Mouse (Mus musculus): ENCODE data around the gene Usp47. TPM values are rescaled to one million over a fixed set of nuclear protein-coding genes. Genes with fewer than 3 reads are reported as not detected.
A peak's percentile ranks its signal among the peaks of the same experiment; 100 is the strongest.

Gene Usp47
- polyA plus RNA-seq, 1 experiment from 2014 or later: 80.1 TPM

DNA sequence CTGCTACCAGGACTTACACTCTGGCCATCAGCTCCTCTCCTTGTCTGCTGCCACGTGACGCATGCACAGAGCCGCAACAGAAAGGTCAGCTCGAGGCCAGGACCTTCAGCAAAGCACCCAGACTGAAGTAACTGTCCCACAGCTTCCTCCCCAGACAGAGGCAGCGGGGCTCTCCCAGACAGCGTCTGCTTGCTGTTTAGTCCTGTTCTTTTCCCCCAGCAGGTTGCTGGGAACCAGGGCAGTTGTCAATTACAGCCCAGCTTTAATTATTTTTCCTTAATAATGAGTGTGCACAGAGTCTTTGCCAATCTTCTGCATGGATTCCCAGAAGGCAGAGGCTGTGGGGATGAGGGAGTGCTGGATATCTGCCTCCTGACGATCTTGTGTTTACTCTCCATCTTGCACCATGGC is 119.8 kb downstream of the Usp47 start:
- 46% methylated on average over 7 of the region's 7 CpGs for WGBS
- no peak overlapping the region for H3K4me3 ChIP-seq
- no peaks in the 10 kb centered on the region for H3K27me3 ChIP-seq
- no peaks in the 10 kb centered on the region for H3K36me3 ChIP-seq
- no peak for ATAC-seq (ENCODE audit: low FRiP score, low read depth)
- H3K9ac ChIP-seq: no peak overlapping the region
- H3K27ac ChIP-seq: no peak overlapping the region
- H3K4me1 ChIP-seq: peaks cover 54% of the 10 kb centered on the region
- H3K4me2 ChIP-seq (replicated peaks): no peak overlapping the region
- no peaks in the 10 kb centered on the region for H3K9me3 ChIP-seq

DNA sequence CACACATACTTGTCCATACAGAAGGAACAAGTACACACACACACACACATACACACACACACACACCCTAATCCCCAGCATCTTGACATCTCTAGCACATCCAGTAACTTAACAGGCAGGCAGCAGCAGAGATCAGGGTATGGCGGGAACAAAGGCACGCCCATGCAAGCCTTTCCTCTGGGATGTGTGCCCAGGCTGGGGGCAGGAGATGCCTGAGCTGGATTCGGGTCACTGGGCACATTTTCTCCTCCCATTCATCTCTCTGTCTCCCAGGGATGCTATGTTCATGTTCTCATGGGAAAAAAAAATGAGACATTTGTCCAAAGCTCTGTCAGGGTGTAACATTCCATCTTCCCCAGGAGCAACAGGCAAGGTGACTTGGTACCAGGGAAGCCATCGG is 120.7 kb downstream of the Usp47 start:
- no peak for ATAC-seq (ENCODE audit: low FRiP score, low read depth)
- no peak overlapping the region for H3K4me2 ChIP-seq (replicated peaks)
- H3K36me3 ChIP-seq: no peaks in the 10 kb centered on the region
- no peak overlapping the region for H3K4me3 ChIP-seq
- no peaks in the 10 kb centered on the region for H3K9me3 ChIP-seq
- peak overlapping the region; percentile 78; the same call in 1 of the 2 replicates for H3K27ac ChIP-seq
- H3K4me1 ChIP-seq: peaks cover 54% of the 10 kb centered on the region
- 78% methylated on average over 4 of the region's 4 CpGs for WGBS
- H3K9ac ChIP-seq: no peak overlapping the region
- H3K27me3 ChIP-seq: no peaks in the 10 kb centered on the region

DNA sequence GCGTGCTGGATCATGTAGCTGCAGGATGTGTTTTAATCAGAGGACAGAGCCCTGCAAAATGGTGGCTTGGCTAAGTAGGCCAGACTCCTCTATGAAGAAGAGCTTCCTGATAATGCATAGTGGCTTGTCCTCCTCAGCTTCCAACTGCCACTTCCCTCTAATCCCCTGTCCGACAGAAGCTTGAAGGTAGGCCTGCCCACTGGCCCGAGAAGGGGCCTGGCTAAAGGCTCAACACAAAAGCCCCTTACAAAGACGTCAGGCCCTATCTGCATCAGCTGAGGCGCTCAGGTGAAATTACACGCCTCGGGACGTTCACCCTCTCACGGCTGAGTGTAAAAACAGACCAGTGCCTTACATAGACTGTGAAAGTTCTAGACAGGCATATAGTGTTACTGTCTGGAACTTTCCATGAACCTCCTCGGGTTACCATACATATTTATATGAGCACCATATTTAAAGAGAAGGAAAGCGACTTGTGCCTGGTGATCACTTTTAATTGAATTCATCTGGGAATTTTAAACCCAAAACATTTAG is 121.4 kb downstream of the Usp47 start:
- Histone ChIP-seq H3K4me1 (peaks cover 53% of the 10 kb centered on the region), H3K27me3 (no peaks in the 10 kb centered on the region), H3K4me3 (no peak overlapping the region), H3K36me3 (no peaks in the 10 kb centered on the region), H3K9me3 (no peaks in the 10 kb centered on the region), H3K9ac (no peak overlapping the region), H3K4me2 (replicated peaks) (no peak overlapping the region), H3K27ac (peak overlapping the region; percentile 78)
- 20% methylated on average over 11 of the region's 11 CpGs for WGBS
- peak; percentile 81 for ATAC-seq (ENCODE audit: low FRiP score, low read depth)

DNA sequence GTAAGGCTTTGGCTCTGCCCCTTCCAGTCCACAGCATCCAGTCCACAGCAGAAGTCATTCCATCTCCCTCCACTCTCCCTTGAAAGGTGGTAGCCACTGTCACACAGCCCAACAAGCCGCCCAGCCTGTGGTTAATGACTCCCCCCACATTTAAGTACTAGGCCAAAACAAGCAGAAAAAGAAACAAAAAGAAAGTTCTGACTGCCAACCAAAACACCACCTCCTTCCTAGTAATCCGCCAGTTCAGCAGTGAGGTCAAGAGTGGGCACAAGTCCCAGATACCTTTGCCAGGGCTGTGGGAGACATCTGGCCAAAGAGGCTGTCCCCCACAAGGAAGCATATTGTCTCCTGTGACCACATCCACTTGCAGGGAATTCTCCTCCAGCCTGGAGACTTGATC is 124.7 kb downstream of the Usp47 start:
- WGBS: 52% methylated on average over 2 of the region's 2 CpGs
- Histone ChIP-seq H3K4me3 (no peak overlapping the region), H3K27ac (no peak overlapping the region), H3K4me2 (replicated peaks) (no peak overlapping the region), H3K27me3 (no peaks in the 10 kb centered on the region), H3K9me3 (no peaks in the 10 kb centered on the region), H3K4me1 (peaks cover 47% of the 10 kb centered on the region), H3K9ac (no peak overlapping the region), H3K36me3 (peaks cover 6% of the 10 kb centered on the region)
- ATAC-seq (ENCODE audit: low FRiP score, low read depth): 0 out of 2 replicates have a peak, but pooled peaks have one; percentile 29

DNA sequence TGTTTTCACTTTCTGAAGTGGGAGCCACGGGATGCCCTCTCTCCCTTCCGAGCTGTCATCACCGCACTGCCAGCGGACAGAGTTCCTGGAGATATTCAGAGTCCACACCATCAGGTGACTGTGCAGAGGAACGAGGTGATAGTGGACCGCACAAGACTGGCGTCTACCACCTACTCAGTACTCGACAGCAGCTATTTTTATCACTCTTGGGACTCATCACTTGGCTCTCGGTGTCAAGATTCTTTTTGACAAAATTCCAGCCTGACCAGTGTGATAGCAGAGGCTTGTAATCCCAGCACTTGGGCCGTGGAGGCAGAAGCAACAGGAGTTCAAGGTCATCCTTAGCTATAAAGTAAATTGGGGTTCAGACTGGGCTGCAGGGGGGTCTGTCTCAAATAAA is 125.8 kb downstream of the Usp47 start:
- no peak for ATAC-seq (ENCODE audit: low FRiP score, low read depth)
- no peaks in the 10 kb centered on the region for H3K27me3 ChIP-seq
- peaks cover 6% of the 10 kb centered on the region for H3K36me3 ChIP-seq
- WGBS: 90% methylated on average over 10 of the region's 10 CpGs
- H3K9ac ChIP-seq: no peak overlapping the region
- H3K4me3 ChIP-seq: no peak overlapping the region
- H3K27ac ChIP-seq: no peak overlapping the region
- H3K4me1 ChIP-seq: peaks cover 45% of the 10 kb centered on the region
- no peaks in the 10 kb centered on the region for H3K9me3 ChIP-seq
- no peak overlapping the region for H3K4me2 ChIP-seq (replicated peaks)

DNA sequence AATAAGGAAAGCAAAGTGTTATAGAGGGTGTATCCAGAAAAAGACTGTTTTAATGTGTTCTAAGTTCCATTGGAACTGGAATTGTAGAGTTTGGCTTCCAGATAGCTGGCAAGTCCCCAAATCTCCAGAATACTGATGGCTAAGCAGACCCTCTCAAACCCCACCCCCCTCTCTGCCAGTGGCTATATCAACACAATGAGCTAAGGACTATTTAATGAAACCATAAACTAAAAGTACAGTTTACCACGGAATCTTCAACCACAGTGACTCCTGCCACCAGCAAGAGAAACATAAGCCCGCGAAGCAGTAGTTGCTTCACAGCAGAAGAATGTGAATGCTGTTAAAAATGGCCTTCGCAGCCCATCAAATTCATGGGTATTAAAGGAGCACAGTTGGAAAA is 131.1 kb downstream of the Usp47 start:
- WGBS: 42% methylated on average over 4 of the region's 4 CpGs
- Histone ChIP-seq H3K4me3 (no peak overlapping the region), H3K27ac (peak overlapping the region; percentile 23; the same call in 1 of the 2 replicates), H3K9ac (no peak overlapping the region), H3K9me3 (no peaks in the 10 kb centered on the region), H3K4me1 (peaks cover 51% of the 10 kb centered on the region), H3K27me3 (peaks cover 11% of the 10 kb centered on the region), H3K36me3 (peaks cover 6% of the 10 kb centered on the region), H3K4me2 (replicated peaks) (0 out of 2 replicates have a peak overlapping the region, but pooled peaks have one; percentile 35)
- ATAC-seq (ENCODE audit: low FRiP score, low read depth): peak; percentile 48; the same call in 1 of the 2 replicates

DNA sequence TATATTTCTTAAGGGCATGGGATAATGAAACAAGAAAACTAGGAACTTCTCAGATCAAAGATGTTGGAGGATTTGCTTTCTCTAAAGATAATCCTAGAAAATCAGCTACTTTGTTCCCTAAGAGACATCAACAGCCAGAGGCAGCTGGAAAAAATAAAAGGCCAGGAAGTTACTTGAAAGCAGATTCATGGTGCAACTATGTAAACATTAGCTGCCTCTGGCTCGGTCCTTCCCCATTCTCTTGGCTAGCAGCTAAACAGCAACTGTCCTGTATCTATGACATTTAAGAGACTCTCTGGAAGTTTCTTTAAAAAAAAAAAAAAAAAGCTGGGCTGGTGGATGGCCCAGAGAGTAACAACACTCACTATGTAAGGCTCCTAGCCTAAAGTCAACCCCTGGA is 131.9 kb downstream of the Usp47 start:
- WGBS: 4% methylated on average over 1 of the region's 1 CpGs
- Histone ChIP-seq H3K4me1 (peaks cover 51% of the 10 kb centered on the region), H3K4me2 (replicated peaks) (peak overlapping the region; percentile 35), H3K9ac (no peak overlapping the region), H3K27ac (no peak overlapping the region; the same call in 1 of the 2 replicates), H3K27me3 (peaks cover 11% of the 10 kb centered on the region), H3K4me3 (no peak overlapping the region), H3K36me3 (peaks cover 3% of the 10 kb centered on the region), H3K9me3 (no peaks in the 10 kb centered on the region)
- no peak for ATAC-seq (ENCODE audit: low FRiP score, low read depth)

DNA sequence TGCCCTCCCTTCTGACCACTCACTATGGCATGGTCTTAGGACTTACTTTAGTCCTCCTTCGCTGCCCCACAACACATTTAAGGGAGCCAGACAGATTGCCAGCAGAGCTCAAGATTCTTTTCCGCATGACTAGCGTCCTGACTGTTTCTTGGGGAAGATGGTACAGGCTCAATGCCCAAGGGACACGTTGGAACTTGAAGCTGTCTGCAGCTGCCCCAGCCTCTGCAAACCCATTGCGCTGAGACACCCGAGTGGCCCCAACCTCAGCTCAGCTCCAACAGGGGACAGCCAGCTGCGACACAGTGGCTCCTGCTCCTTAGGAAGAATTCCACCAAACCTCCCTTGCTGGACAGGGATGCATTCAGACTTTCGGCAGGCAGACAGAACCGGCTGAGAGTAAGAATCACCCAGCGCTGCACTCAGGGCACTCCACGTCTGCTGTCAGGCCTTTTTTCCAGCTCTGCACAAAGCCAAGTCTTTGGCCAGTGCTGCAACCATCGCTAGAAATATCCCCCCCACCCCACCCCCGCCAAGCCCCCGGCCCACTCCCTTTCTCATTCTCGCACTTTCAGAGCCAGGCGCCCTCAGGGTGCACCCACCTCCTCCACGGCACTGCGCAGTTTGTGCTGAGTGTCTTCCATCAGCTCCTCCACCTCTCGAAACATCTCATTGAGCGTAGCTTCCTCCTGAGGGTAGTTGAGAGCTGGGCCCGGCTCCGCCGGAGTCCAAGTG is 134.4 kb downstream of the Usp47 start:
- Histone ChIP-seq H3K4me1 (peaks cover 51% of the 10 kb centered on the region), H3K9me3 (no peaks in the 10 kb centered on the region), H3K4me2 (replicated peaks) (peak overlapping the region; percentile 72), H3K9ac (peak overlapping the region; percentile 75), H3K27me3 (peaks cover 11% of the 10 kb centered on the region), H3K4me3 (peak overlapping the region; percentile 63), H3K27ac (no peak overlapping the region; the same call in 1 of the 2 replicates), H3K36me3 (no peaks in the 10 kb centered on the region)
- WGBS: 14% methylated on average over 23 of the region's 23 CpGs
- 0 out of 2 replicates have a peak, but pooled peaks have one; percentile 12 for ATAC-seq (ENCODE audit: low FRiP score, low read depth)

DNA sequence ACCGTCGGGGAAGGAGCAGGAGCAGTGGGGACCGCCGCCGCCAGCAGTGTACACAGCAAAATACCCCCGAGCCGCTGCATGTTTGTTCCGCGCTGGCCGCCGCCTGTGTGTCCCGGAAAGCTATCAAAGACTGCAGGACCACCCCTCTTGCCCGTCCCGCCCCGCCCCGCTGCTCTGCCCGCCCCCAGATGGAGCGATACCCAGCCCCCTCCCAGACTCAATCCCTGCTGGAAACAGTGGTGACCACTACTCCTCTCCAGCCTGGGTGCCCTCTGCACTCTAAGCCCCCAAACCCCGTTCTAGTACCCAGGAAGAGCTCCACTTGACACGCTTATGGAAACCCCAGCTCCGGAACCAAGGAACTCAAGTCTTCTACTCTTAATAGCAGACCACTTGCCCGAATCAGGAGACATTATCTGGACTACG is 135.0 kb downstream of the Usp47 start:
- Histone ChIP-seq H3K9ac (peak overlapping the region; percentile 75), H3K27ac (no peak overlapping the region; the same call in 1 of the 2 replicates), H3K36me3 (no peaks in the 10 kb centered on the region), H3K9me3 (no peaks in the 10 kb centered on the region), H3K27me3 (peaks cover 11% of the 10 kb centered on the region), H3K4me1 (peaks cover 50% of the 10 kb centered on the region), H3K4me3 (peak overlapping the region; percentile 63), H3K4me2 (replicated peaks) (peak overlapping the region; percentile 72)
- ATAC-seq (ENCODE audit: low FRiP score, low read depth): 0 out of 2 replicates have a peak, but pooled peaks have one; percentile 7
- WGBS: under 1% methylated on average over 23 of the region's 23 CpGs

DNA sequence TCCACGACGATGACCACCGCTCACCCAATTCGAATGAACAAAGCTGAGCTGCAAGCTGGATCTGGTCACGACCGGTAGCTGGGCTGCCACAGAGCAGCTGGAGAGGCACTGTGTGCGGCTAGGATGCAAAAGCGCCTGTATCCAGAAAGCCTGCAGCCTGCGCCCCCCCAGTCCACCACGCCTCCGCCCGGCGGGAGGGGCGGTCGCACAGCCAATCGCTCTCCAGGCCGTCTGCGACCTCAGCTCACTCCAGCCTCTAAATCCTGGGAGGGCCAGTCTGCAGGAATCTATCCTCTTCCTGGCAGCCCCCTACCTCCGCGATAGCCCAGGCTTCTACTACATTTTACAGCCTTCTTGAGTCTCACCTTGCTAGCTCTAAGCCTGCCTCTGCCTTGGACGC is 135.6 kb downstream of the Usp47 start, which contains the start of gene Dkk3:
TSS of gene Dkk3 (minus strand) at position 116 of the 400 bp plus-strand sequence.
- peaks cover 11% of the 10 kb centered on the region for H3K27me3 ChIP-seq
- ATAC-seq (ENCODE audit: low FRiP score, low read depth): peak; percentile 48; the same call in 1 of the 2 replicates
- no peaks in the 10 kb centered on the region for H3K36me3 ChIP-seq
- H3K9ac ChIP-seq: peak within 1 kb of the TSS; percentile 75
- H3K4me3 ChIP-seq: peak within 1 kb of the TSS; percentile 63
- WGBS: 1% methylated on average over 19 of the region's 21 CpGs
- peak within 1 kb of the TSS; percentile 4; the same call in 1 of the 2 replicates for H3K27ac ChIP-seq
- peak within 1 kb of the TSS; percentile 72 for H3K4me2 ChIP-seq (replicated peaks)
- H3K4me1 ChIP-seq: peaks cover 44% of the 10 kb centered on the region
- H3K9me3 ChIP-seq: no peaks in the 10 kb centered on the region

DNA sequence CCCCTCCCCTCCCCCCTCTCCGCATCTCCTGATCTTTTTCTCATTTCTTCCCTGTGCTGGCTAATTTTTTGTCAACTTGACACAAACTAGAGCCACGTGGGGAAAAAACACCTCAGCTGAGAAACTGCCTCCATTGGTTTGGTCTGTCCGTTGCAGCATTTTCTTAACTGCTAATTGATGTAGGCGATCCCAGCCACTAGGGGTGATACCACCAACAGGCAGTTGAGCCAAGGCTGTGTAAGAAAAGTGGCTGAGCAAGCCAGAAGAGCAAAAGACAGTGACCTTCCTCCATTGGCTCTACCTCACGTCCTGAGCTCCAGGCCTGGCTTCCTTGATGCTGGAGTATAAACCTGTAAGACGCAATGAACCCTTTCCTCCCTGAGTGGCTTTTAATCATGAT is 136.5 kb downstream of the Usp47 start:
- no peak for ATAC-seq (ENCODE audit: low FRiP score, low read depth)

More for the DNA sequence above, 136.5 kb downstream of the Usp47 start:
- WGBS: 31% methylated on average over 5 of the region's 6 CpGs
- Histone ChIP-seq H3K27me3 (peaks cover 11% of the 10 kb centered on the region), H3K4me2 (replicated peaks) (no peak overlapping the region), H3K4me1 (peaks cover 35% of the 10 kb centered on the region), H3K9ac (no peak overlapping the region), H3K9me3 (no peaks in the 10 kb centered on the region), H3K4me3 (no peak overlapping the region), H3K36me3 (no peaks in the 10 kb centered on the region), H3K27ac (no peak overlapping the region)
